Comparison of ENCODE assay signal across 8 mouse cellular contexts in genomic region chr13:51170691-51171680, GRCm38 (mm10). TPM values are rescaled to one million over a fixed set of nuclear protein-coding genes. Genes with fewer than 3 reads are reported as not detected.
DNase-seq lines count a peak whose midpoint lies in the region; ATAC-seq lines count a peak whose summit lies in the region.

Nxnl2 (plus strand) TSS chr13:51171022.

- WGBS in embryonic facial prominence, embryonic 11.5 days = under 1% methylated on average over 63 of the region's 64 CpGs
- under 1% methylated on average over 64 of the region's 64 CpGs for WGBS in heart, embryonic 16.5 days

- ATAC-seq in activated CD4-positive, CD25-positive, alpha-beta regulatory T cell, adult 4 months = peak; percentile 82
- peak; percentile 68 for ATAC-seq in embryonic facial prominence, embryonic 11.5 days (replicated peaks; ENCODE audit: insufficient number of reproducible peaks, low FRiP score, low TSS enrichment, low read depth)
- ATAC-seq in heart, embryonic 16.5 days (replicated peaks; ENCODE audit: extremely low read depth, insufficient read depth, low FRiP score) = peak; percentile 76

- peak within 1 kb of the TSS; percentile 39 for H3K9ac ChIP-seq in embryonic facial prominence, embryonic 11.5 days (replicated peaks; ENCODE audit: low read length)
- peak within 1 kb of the TSS; percentile 70 for H3K9ac ChIP-seq in heart, embryonic 16.5 days (ENCODE audit: low read length)

- peaks cover 4% of the 10 kb centered on the region; the same call in 1 of the 2 replicates for H3K27me3 ChIP-seq in embryonic facial prominence, embryonic 11.5 days (ENCODE audit: control insufficient read depth, insufficient read depth, low read length)
- H3K27me3 ChIP-seq in heart, embryonic 16.5 days (ENCODE audit: control insufficient read depth, insufficient read depth, low read length) = peaks cover 10% of the 10 kb centered on the region

- no peaks in the 10 kb centered on the region for H3K4me1 ChIP-seq in embryonic facial prominence, embryonic 11.5 days (ENCODE audit: control insufficient read depth, insufficient read depth, low read length)
- H3K4me1 ChIP-seq in heart, embryonic 16.5 days (ENCODE audit: control insufficient read depth, insufficient read depth, low read length) = peaks cover 5% of the 10 kb centered on the region

- no peak within 1 kb of the TSS for H3K27ac ChIP-seq in embryonic facial prominence, embryonic 11.5 days (replicated peaks; ENCODE audit: low read depth, low read length)
- no peak within 1 kb of the TSS for H3K27ac ChIP-seq in heart, embryonic 16.5 days (ENCODE audit: low read length)

- peak; percentile 74 for DNase-seq in CD4-positive helper T cell, adult 2 months (ENCODE audit: low read depth, low spot score)
- peak; percentile 74 for DNase-seq in embryonic facial prominence, embryonic 11.5 days (ENCODE audit: low spot score)
- peak; percentile 82 for DNase-seq in kidney, postnatal 10 days
- peak; percentile 80 for DNase-seq in lung, postnatal 36 days
- peak; percentile 77 for DNase-seq in retina, embryonic 14.5 days (ENCODE audit: low spot score)
- DNase-seq in urinary bladder, adult 18-20 months (ENCODE audit: low spot score in 2 of 2) = peak; percentile 45 to 64

- peak within 1 kb of the TSS; percentile 44 for H3K4me3 ChIP-seq in embryonic facial prominence, embryonic 11.5 days (ENCODE audit: low read depth, low read length)
- H3K4me3 ChIP-seq in heart, embryonic 16.5 days (ENCODE audit: low read length) = peak within 1 kb of the TSS; percentile 59

- no peaks in the 10 kb centered on the region for H3K36me3 ChIP-seq in embryonic facial prominence, embryonic 11.5 days (replicated peaks; ENCODE audit: control insufficient read depth, insufficient read depth, low read depth, low read length)
- H3K36me3 ChIP-seq in heart, embryonic 16.5 days (ENCODE audit: control insufficient read depth, insufficient read depth) = no peaks in the 10 kb centered on the region

- H3K9me3 ChIP-seq in embryonic facial prominence, embryonic 11.5 days (replicated peaks; ENCODE audit: control insufficient read depth, low read length) = no peaks in the 10 kb centered on the region
- no peaks in the 10 kb centered on the region for H3K9me3 ChIP-seq in heart, embryonic 16.5 days (replicated peaks; ENCODE audit: control insufficient read depth, low read length)

- peak within 1 kb of the TSS; percentile 97 for H3K4me2 ChIP-seq in embryonic facial prominence, embryonic 11.5 days (ENCODE audit: low read depth, low read length)
- peak within 1 kb of the TSS; percentile 98 for H3K4me2 ChIP-seq in heart, embryonic 16.5 days (ENCODE audit: low read depth, low read length)

RNA-seq across cellular contexts. Expression of gene Nxnl2, which starts in this region (rescaled TPM):
- under 1 TPM; 0.34 to 0.42 TPM for polyA plus RNA-seq in activated CD4-positive, CD25-positive, alpha-beta regulatory T cell, adult 4 months (2017; shearing (Covaris generic))
- 0.91 and 1.7 TPM in 2 replicates for polyA plus RNA-seq in embryonic facial prominence, embryonic 11.5 days (2014; fragmentation: Nextera tagmentation; extraction: Ambion mirVana)
- polyA plus RNA-seq in heart, embryonic 16.5 days (2015; fragmentation: Nextera tagmentation; extraction: Ambion mirVana) = 1.2 and 1.7 TPM in 2 replicates

Comparison
In these comparisons a context has a peak if more than half of its experiments do, and no peak if none do; other contexts are left out.
1. Peak in ATAC-seq in activated CD4-positive, CD25-positive, alpha-beta regulatory T cell, adult 4 months; RNA of the gene not detected or under 1 TPM.